Mouse (Mus musculus) brain, embryonic 14.5 days (tissue): ENCODE results near the gene Elp4.

Source experiments
- CTCF ChIP-seq: fragments of 200-500 bp; IDR thresholded peaks from 2 replicates; pipeline ENCODE4 v1.5.1; 2012; ENCODE audit warnings: inconsistent platforms, mild to moderate bottlenecking, moderate library complexity, borderline replicate concordance; ENCODE audit not compliant: insufficient read depth, insufficient read length; ENCODE audit errors: extremely low read depth
- POLR2A ChIP-seq: fragments of 200-500 bp; IDR thresholded peaks from 2 replicates; pipeline ENCODE4 v1.6.1; 2012; ENCODE audit warnings: mild to moderate bottlenecking, inconsistent platforms, borderline replicate concordance; ENCODE audit not compliant: poor library complexity, insufficient read depth, insufficient read length, severe bottlenecking; ENCODE audit errors: extremely low read depth

GRCm38 (mm10) chr2:105678306-105678705 is 226.1 kb downstream of the Elp4 start:
- TF ChIP-seq CTCF (no peak), POLR2A (no peak)
